Mouse (Mus musculus): ENCODE data around the gene Tmem30b.

Gene Tmem30b

GRCm38 (mm10) chr12:73516516-73516915 is 29.7 kb downstream of the Tmem30b start:
- DNase-seq: no peak

GRCm38 (mm10) chr12:73514722-73515121 is 31.5 kb downstream of the Tmem30b start:
- DNase-seq: no peak

- no peak for DNase-seq
Observed at GRCm38 (mm10) chr12:73513958-73514357, 32.2 kb downstream of the Tmem30b start.

GRCm38 (mm10) chr12:73511467-73512047 is 34.6 kb downstream of the Tmem30b start:
- DNase-seq: no peak

GRCm38 (mm10) chr12:73507105-73507504 is 39.1 kb downstream of the Tmem30b start:
- peak in 1 of 2 experiments; percentile 14 for DNase-seq

- DNase-seq: no peak
Observed at GRCm38 (mm10) chr12:73506648-73507047, 39.5 kb downstream of the Tmem30b start.

- no peak for DNase-seq
Observed at GRCm38 (mm10) chr12:73500689-73501326, 45.4 kb downstream of the Tmem30b start.

- no peak for DNase-seq
Observed at GRCm38 (mm10) chr12:73495172-73495571, 51.0 kb downstream of the Tmem30b start.

GRCm38 (mm10) chr12:73493929-73494530 is 52.2 kb downstream of the Tmem30b start:
- no peak for DNase-seq

Data from lung, postnatal 4 days (tissue).